Mouse (Mus musculus) ES-Bruce4 (cell line): ENCODE results near the gene Pdzd2. TPM values are rescaled to one million over a fixed set of nuclear protein-coding genes. Genes with fewer than 3 reads are reported as not detected.

Experiments
- H3K27ac ChIP-seq: 2 replicates; pipeline ENCODE4 v1.5.1; 2012; ENCODE audit warnings: low read length, inconsistent platforms; ENCODE audit not compliant: insufficient read depth
- H3K27me3 ChIP-seq: 2 replicates; pipeline ENCODE4 v1.6.1; 2012; ENCODE audit warnings: mild to moderate bottlenecking, low read length, inconsistent platforms; ENCODE audit not compliant: control insufficient read depth, poor library complexity, insufficient read depth, severe bottlenecking
- H3K36me3 ChIP-seq: 2 replicates; pipeline ENCODE4 v1.6.1; 2012; ENCODE audit warnings: inconsistent platforms, mild to moderate bottlenecking, low read length, moderate library complexity; ENCODE audit not compliant: control insufficient read depth, poor library complexity, insufficient read depth, severe bottlenecking
- H3K4me1 ChIP-seq: one replicate; pipeline ENCODE4 v1.8.1; 2011; ENCODE audit warnings: low read length; ENCODE audit not compliant: control insufficient read depth, insufficient read depth
- H3K4me3 ChIP-seq: 2 replicates; pipeline ENCODE4 v1.5.1; 2011; ENCODE audit warnings: low read depth, mild to moderate bottlenecking, low read length
- H3K9ac ChIP-seq: 2 replicates; pipeline ENCODE4 v1.6.1; 2012; ENCODE audit warnings: low read depth, mild to moderate bottlenecking, inconsistent platforms; ENCODE audit not compliant: poor library complexity, severe bottlenecking
- H3K9me3 ChIP-seq: replicated peaks from 2 replicates; pipeline ENCODE4 v1.6.1; 2012; ENCODE audit warnings: mild to moderate bottlenecking, low read length, inconsistent platforms; ENCODE audit not compliant: control insufficient read depth, poor library complexity, insufficient read depth, severe bottlenecking
- CTCF ChIP-seq: IDR thresholded peaks from one replicate; pipeline ENCODE4 v1.8.1; 2011; ENCODE audit warnings: low read depth, low read length
- EP300 ChIP-seq: IDR thresholded peaks from 2 replicates; pipeline ENCODE4 v1.6.1; 2011; ENCODE audit warnings: low read depth, low read length; ENCODE audit not compliant: insufficient read depth
- POLR2A ChIP-seq: IDR thresholded peaks from one replicate; pipeline ENCODE4 v1.8.1; 2011; ENCODE audit warnings: low read length; ENCODE audit not compliant: insufficient read depth
- polyA plus RNA-seq: library from polyadenylated mRNA; stranded (reverse); fragments of >200 nt; gene quantifications from 2 replicates; pipeline ENCODE4 v1.2.4, GENCODE M21; 2011; ENCODE audit warnings: low read depth; ENCODE audit not compliant: missing spikeins, insufficient read depth, insufficient read length

Pdzd2 gene
- polyA plus RNA-seq, 1 experiment = 7.3 TPM

DNA sequence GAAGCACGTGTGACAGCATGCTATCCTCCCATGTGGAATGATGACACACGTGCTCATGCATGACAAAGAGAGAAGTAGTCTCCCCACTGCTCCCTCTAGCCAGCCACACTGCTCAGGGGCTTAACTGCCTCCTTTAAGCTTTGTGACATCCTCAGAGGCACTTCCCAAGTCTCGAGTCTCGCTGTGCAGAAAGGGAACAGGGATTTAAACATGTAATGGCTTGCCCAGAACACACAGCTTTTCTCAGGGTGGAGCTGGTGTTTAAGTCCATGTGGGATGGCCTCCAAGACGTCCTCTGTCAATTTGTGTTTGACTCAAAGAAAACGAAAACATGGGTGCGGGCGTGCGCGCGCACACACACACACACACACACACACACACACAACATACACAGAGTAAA, 301.6 kb downstream of the Pdzd2 start:
- H3K4me3 ChIP-seq = no peak overlapping the region
- H3K4me1 ChIP-seq = no peaks in the 10 kb centered on the region
- H3K36me3 ChIP-seq = no peaks in the 10 kb centered on the region
- H3K27me3 ChIP-seq = no peaks in the 10 kb centered on the region
- no peaks in the 10 kb centered on the region for H3K9me3 ChIP-seq
- no peak overlapping the region for H3K9ac ChIP-seq
- TF ChIP-seq CTCF = no peak
- TF ChIP-seq EP300 = no peak
- H3K27ac ChIP-seq = no peak overlapping the region

GRCm38 (mm10) chr15:12435910-12436309, 303.8 kb downstream of the Pdzd2 start:
- no peak overlapping the region for H3K4me3 ChIP-seq
- no peak overlapping the region for H3K27ac ChIP-seq
- H3K4me1 ChIP-seq = no peaks in the 10 kb centered on the region
- no peaks in the 10 kb centered on the region for H3K27me3 ChIP-seq
- H3K9me3 ChIP-seq = no peaks in the 10 kb centered on the region
- no peak for TF ChIP-seq EP300
- TF ChIP-seq CTCF = no peak
- TF ChIP-seq POLR2A = no peak
- H3K9ac ChIP-seq = no peak overlapping the region
- H3K36me3 ChIP-seq = no peaks in the 10 kb centered on the region

DNA sequence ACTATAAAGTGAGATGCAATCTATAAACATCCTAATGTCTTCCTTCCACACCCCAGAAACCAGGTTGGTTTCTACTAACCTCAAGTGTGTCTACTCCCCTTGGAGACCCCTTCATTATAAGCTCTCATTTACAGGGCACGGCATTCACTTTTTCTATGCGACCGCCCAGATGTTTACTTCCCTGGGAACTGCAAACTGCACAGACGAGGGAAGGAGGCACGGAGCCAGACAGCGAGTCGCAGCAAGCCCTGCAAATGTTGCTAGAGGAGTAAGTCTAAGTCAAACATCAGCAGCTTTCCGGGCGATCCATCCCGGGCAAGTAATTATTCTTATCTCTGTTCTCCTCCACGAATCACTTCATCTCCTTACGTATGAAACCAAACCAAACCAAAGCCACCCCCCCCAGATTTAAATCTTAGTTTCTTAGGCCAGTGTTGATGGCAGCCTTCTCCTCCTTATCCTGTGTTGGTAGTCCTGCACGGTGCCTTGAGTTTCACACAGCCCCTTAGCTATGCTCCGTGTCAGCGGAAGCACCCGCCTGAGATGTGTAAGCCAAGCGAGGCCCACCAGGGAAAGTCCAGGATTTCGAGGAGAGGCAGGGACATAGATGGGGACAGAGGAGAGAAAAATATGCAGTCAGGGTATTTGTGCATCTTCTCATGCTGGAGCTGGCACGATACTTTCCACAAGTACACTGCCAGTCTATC, 305.7 kb downstream of the Pdzd2 start:
- TF ChIP-seq EP300 (no peak), POLR2A (no peak), CTCF (no peak)
- H3K27ac ChIP-seq = no peak overlapping the region
- no peak overlapping the region for H3K9ac ChIP-seq
- no peaks in the 10 kb centered on the region for H3K36me3 ChIP-seq
- no peaks in the 10 kb centered on the region for H3K4me1 ChIP-seq
- H3K4me3 ChIP-seq = no peak overlapping the region
- H3K27me3 ChIP-seq = no peaks in the 10 kb centered on the region
- H3K9me3 ChIP-seq = no peaks in the 10 kb centered on the region

GRCm38 (mm10) chr15:12432879-12433278, 306.8 kb downstream of the Pdzd2 start:
- no peaks in the 10 kb centered on the region for H3K27me3 ChIP-seq
- no peak overlapping the region for H3K27ac ChIP-seq
- no peaks in the 10 kb centered on the region for H3K9me3 ChIP-seq
- H3K4me3 ChIP-seq = no peak overlapping the region
- H3K36me3 ChIP-seq = no peaks in the 10 kb centered on the region
- H3K9ac ChIP-seq = no peak overlapping the region
- TF ChIP-seq EP300 (no peak), POLR2A (no peak), CTCF (no peak)
- H3K4me1 ChIP-seq = no peaks in the 10 kb centered on the region

DNA sequence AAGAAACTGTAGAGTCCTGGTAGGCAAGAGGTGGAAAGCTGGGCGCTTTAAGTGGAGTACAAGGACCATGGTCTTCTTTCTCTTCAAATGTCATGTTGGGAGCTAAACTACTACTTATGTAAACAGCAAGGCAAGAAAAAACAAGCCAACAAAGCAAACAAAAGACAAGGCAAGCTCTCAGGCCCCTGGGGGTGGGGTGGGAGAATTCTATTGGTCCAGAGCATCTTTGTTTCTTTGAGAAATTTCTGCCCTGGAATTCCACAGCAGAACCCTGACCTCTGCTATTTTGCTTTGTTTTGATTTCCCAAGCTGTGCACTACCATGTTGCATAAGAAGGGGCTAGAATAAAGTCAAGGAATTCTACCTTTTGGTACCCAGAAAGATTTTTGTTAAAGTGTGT, 307.4 kb downstream of the Pdzd2 start:
- no peak overlapping the region for H3K27ac ChIP-seq
- no peak overlapping the region for H3K4me3 ChIP-seq
- no peaks in the 10 kb centered on the region for H3K36me3 ChIP-seq
- no peaks in the 10 kb centered on the region for H3K4me1 ChIP-seq
- no peaks in the 10 kb centered on the region for H3K27me3 ChIP-seq
- H3K9ac ChIP-seq = no peak overlapping the region
- TF ChIP-seq EP300 = no peak
- TF ChIP-seq POLR2A = no peak
- no peak for TF ChIP-seq CTCF
- no peaks in the 10 kb centered on the region for H3K9me3 ChIP-seq

DNA sequence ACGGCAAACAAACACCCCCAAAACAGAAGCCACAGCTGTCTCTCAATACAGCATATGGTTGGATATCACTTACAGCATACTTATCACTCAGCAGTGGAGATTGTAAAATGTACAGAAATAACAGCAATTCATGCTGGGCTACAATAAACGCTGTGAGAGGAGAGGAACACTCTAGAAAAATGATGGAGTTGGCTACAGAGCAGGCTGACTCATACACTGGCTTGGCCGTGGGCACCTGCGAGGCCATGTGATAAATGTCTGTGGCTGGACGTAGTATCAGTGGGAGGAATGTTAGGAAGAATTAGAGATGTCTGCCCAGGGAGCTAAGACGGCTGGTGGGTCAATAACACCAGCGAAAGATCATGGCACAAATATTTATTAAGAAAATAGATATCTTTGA, 308.0 kb downstream of the Pdzd2 start:
- H3K4me1 ChIP-seq = no peaks in the 10 kb centered on the region
- H3K36me3 ChIP-seq = no peaks in the 10 kb centered on the region

More for the DNA sequence above, 308.0 kb downstream of the Pdzd2 start:
- no peak overlapping the region for H3K27ac ChIP-seq
- no peak overlapping the region for H3K4me3 ChIP-seq
- no peaks in the 10 kb centered on the region for H3K27me3 ChIP-seq
- no peaks in the 10 kb centered on the region for H3K9me3 ChIP-seq
- no peak overlapping the region for H3K9ac ChIP-seq
- no peak for TF ChIP-seq CTCF
- no peak for TF ChIP-seq EP300
- no peak for TF ChIP-seq POLR2A
